Mouse (Mus musculus) splenic B cell, adult 2 months (primary cell): Measurements from ENCODE around the gene 1110065P20Rik.

Experiments
- DNase-seq: peaks from one replicate; pipeline ENCODE4 v3.0.0-alpha.2; 2011; ENCODE audit warnings: low read depth, low spot score
- H3K27me3 ChIP-seq: 2 replicates; pipeline ENCODE4 v1.6.1; 2012; ENCODE audit warnings: mild to moderate bottlenecking, low read length, moderate library complexity, mixed read lengths; ENCODE audit not compliant: control insufficient read depth, poor library complexity, insufficient read depth, severe bottlenecking
- H3K36me3 ChIP-seq: 2 replicates; pipeline ENCODE4 v1.6.1; 2012; ENCODE audit warnings: mild to moderate bottlenecking, low read length, moderate library complexity, mixed read lengths; ENCODE audit not compliant: control insufficient read depth, poor library complexity, insufficient read depth, severe bottlenecking

The 1110065P20Rik gene

GRCm38 (mm10) chr4:124850933-124851658 is at the start of gene 1110065P20Rik:
Gene 1110065P20Rik (minus strand): TSS chr4:124851196.
- peaks cover 4% of the 10 kb centered on the region for H3K36me3 ChIP-seq
- DNase-seq, result peak; percentile 72
- H3K27me3 ChIP-seq, result no peaks in the 10 kb centered on the region

- no peak for DNase-seq
- H3K27me3 ChIP-seq, result no peaks in the 10 kb centered on the region; the same call in 1 of the 2 replicates
- H3K36me3 ChIP-seq, result no peaks in the 10 kb centered on the region
These were observed 48.9 kb upstream of the 1110065P20Rik start for GRCm38 (mm10) chr4:124899906-124900305.

- no peak for DNase-seq
- no peaks in the 10 kb centered on the region for H3K36me3 ChIP-seq
- no peaks in the 10 kb centered on the region; the same call in 1 of the 2 replicates for H3K27me3 ChIP-seq
These were observed 47.4 kb upstream of the 1110065P20Rik start for GRCm38 (mm10) chr4:124898428-124898827.

- Histone ChIP-seq H3K27me3 (no peaks in the 10 kb centered on the region; the same call in 1 of the 2 replicates), H3K36me3 (no peaks in the 10 kb centered on the region)
- no peak for DNase-seq
These were observed 43.8 kb upstream of the 1110065P20Rik start for GRCm38 (mm10) chr4:124894508-124895428.

- Histone ChIP-seq H3K27me3 (no peaks in the 10 kb centered on the region; the same call in 1 of the 2 replicates), H3K36me3 (no peaks in the 10 kb centered on the region)
- no peak for DNase-seq
These were observed 42.8 kb upstream of the 1110065P20Rik start for GRCm38 (mm10) chr4:124893769-124894168.

GRCm38 (mm10) chr4:124890831-124891230 is 39.8 kb upstream of the 1110065P20Rik start:
- Histone ChIP-seq H3K27me3 (no peaks in the 10 kb centered on the region; the same call in 1 of the 2 replicates), H3K36me3 (no peaks in the 10 kb centered on the region)
- DNase-seq, result no peak

- no peak for DNase-seq
- no peaks in the 10 kb centered on the region for H3K36me3 ChIP-seq
These were observed 38.9 kb upstream of the 1110065P20Rik start for GRCm38 (mm10) chr4:124889935-124890334.

GRCm38 (mm10) chr4:124888702-124889101 is 37.7 kb upstream of the 1110065P20Rik start:
- H3K27me3 ChIP-seq, result no peaks in the 10 kb centered on the region
- DNase-seq, result no peak
- H3K36me3 ChIP-seq, result no peaks in the 10 kb centered on the region

More at GRCm38 (mm10) chr4:124889935-124890334, 38.9 kb upstream of the 1110065P20Rik start:
- no peaks in the 10 kb centered on the region for H3K27me3 ChIP-seq

GRCm38 (mm10) chr4:124882151-124882729 is 31.2 kb upstream of the 1110065P20Rik start:
- no peak for DNase-seq
- H3K27me3 ChIP-seq, result no peaks in the 10 kb centered on the region; the same call in 1 of the 2 replicates
- no peaks in the 10 kb centered on the region for H3K36me3 ChIP-seq

GRCm38 (mm10) chr4:124881341-124881908 is 30.4 kb upstream of the 1110065P20Rik start:
- no peaks in the 10 kb centered on the region; the same call in 1 of the 2 replicates for H3K27me3 ChIP-seq
- no peaks in the 10 kb centered on the region for H3K36me3 ChIP-seq
- DNase-seq, result no peak

GRCm38 (mm10) chr4:124880599-124880998 is 29.6 kb upstream of the 1110065P20Rik start, which contains the start of gene Epha10:
Gene Epha10 (plus strand): TSS chr4:124880899.
- no peak for DNase-seq
- no peaks in the 10 kb centered on the region; the same call in 1 of the 2 replicates for H3K27me3 ChIP-seq
- no peaks in the 10 kb centered on the region for H3K36me3 ChIP-seq

GRCm38 (mm10) chr4:124872719-124873118 is 21.7 kb upstream of the 1110065P20Rik start:
- no peak for DNase-seq
- Histone ChIP-seq H3K27me3 (no peaks in the 10 kb centered on the region), H3K36me3 (no peaks in the 10 kb centered on the region)

GRCm38 (mm10) chr4:124861283-124862188 is 10.5 kb upstream of the 1110065P20Rik start, which contains the start of gene Maneal:
Gene Maneal (minus strand): TSS chr4:124862171.
- no peak for DNase-seq
- Histone ChIP-seq H3K27me3 (peaks cover 3% of the 10 kb centered on the region), H3K36me3 (no peaks in the 10 kb centered on the region)
